Mouse (Mus musculus) monocyte, adult 2 months (primary cell): ENCODE results near the gene Hist1h2bc.

Experiments used
- DNase-seq, 2 experiments: peaks; one replicate each; pipeline ENCODE4 v3.0.0; 2022; ENCODE audit warnings: low spot score in 2 of 2, low read depth in 1 of 2

Hist1h2bc gene

DNA sequence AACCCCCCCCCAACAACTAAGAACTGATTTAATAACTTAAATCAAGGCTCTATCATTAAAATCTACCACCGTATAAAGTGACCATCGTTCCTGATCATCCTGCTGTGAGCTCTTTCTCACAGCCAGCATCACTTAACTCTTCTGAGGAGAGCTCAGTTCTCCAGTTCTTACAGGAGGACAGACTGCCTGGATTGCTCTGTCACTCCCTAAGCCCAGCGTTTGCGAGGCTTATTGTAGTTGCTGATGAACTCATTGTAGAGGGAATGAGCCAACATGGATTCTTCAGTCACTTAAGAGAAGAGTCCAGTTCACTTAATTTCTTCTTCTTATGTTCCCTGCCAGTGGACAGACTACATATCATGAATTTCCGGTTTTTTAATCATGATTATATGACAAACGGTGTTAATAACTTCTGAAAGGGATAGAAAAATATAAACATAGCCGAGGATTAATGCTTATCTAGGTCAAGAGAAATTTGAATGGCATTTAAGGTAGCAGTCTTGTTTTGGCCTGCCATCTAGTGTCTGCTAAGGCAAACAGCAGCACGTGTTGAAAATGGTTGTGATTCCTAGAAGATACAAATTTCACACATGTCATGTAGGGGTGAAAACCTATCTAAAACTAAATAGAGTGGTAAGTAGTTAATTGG is 48.3 kb downstream of the Hist1h2bc start:
- no peak for DNase-seq

DNA sequence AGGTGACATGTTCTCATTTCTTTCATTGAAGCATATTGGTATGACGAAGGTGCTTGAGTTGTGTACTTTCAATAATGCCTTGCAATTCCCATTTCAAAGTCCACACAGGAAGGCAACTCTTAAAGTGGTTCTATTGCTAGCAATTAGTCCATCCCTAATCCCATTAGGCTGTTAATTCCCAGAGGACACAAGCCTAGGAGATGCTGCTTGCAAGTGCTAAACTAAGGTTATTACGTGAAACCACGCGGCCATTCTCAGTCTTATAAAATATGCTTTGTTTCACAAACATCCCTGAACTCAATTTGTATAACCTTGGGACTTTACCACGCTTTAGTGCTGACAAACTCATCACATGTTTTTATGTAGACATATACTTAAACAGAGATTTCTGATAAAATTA is 53.1 kb downstream of the Hist1h2bc start:
- no peak for DNase-seq

DNA sequence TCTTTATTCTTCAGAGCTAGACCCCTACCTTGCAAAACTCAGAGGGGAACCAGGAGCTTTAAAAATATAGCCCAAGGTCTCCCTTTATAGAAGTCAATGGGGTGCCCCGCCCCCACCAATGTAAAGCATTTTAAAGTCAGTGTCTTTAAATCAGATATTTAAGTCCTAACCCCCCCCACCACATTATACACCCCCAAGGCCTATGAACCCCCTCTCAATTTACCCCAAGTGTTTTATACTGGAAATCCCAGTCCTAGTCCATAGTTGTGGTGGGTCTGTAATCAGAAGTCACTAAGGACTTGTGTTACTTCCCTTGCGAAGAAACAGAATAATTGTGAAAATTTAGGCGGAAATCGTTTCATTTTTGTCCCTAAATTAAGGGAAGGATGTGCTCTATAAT is 54.0 kb downstream of the Hist1h2bc start:
- DNase-seq: no peak

DNA sequence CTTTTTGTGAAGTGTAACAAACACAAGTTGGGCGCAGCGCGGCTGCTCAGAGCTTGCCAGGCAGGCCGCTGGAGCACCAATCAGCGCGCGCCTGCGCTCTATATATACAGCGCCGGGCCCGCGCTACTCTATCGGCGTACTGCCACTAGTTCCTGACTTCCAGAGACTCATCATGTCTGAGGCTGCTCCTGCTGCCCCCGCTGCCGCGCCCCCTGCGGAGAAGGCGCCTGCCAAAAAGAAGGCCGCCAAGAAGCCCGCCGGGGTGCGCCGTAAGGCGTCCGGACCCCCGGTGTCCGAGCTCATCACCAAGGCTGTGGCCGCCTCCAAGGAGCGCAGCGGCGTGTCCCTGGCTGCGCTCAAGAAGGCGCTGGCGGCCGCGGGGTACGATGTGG is 54.7 kb downstream of the Hist1h2bc start, which contains the start of gene Hist1h1c:
Gene Hist1h1c (plus strand): TSS at position 132 of the 392 bp plus-strand sequence.
- DNase-seq: peak; percentile 86 to 92

DNA sequence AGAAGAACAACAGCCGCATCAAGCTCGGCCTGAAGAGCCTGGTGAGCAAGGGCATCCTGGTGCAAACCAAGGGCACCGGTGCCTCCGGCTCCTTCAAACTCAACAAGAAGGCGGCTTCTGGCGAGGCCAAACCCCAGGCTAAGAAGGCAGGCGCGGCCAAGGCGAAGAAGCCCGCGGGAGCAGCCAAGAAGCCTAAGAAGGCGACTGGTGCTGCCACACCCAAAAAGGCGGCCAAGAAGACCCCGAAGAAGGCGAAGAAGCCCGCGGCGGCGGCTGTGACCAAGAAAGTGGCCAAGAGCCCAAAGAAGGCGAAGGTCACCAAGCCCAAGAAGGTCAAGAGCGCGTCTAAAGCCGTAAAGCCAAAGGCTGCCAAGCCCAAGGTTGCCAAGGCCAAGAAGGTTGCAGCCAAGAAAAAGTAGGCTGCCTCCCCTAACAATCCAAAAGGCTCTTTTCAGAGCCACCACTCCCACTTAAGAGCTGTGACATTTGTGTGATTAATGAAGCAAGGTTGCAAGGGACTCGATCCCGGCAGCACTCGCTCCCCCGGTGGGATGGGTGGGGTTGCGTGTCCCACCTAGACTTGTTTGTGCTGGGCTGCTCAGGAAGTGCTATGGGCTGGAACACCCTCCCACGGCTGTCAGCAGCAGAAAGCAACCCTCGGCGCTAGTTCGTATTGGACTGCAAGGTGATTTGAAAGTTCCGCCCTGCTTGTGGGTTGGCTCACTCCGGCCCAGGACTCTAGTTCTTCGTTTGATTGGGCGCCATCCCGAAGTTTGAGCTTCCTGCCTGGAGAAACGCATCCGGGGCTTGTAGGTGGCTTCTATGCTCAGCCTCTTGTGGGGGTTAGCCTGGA is 55.3 kb downstream of the Hist1h2bc start:
- DNase-seq: peak; percentile 79 to 84

DNA sequence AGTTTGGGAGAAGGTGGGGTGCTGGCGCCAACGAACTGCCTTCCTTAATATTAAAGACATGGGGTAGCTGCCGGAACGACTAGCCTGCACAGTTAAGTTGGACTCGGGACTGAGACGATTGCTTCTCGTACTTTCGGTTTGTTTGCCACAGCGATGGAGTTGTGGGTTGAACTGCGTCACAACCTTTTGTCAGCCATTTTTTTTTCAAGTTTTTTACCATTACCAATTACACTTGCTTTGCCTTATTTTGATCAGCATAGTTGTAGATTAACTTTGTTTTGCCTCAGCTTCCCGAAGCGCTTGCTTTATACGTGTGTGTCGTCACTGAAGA is 55.9 kb downstream of the Hist1h2bc start:
- DNase-seq: no peak

DNA sequence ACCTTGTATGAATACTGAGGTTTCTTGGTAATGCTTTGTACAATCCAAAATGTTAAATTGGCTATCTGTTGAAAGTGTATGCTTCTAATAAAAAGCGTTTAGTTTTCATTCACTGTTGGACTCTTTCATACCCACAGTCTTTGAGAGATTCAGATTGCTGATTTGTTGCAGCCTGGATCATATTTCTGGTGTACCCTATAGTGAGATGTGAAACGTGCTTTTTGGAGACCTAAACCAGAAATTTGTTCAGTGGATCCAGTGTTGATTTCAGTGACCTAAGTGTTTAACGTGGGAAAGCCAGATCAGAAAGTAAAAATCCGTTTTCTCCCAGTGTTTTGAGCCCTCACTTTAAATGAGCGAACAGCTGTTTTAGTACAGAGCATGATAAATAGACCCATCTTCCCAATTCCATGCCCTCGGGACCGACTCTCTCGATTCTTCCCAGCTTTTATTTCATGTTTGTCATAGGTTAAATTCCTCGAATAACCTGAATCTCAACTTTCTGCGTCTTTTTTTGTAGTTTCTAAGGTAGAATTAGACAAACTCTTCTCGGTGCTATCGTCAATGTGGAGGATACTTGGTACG is 56.3 kb downstream of the Hist1h2bc start:
- DNase-seq: no peak

DNA sequence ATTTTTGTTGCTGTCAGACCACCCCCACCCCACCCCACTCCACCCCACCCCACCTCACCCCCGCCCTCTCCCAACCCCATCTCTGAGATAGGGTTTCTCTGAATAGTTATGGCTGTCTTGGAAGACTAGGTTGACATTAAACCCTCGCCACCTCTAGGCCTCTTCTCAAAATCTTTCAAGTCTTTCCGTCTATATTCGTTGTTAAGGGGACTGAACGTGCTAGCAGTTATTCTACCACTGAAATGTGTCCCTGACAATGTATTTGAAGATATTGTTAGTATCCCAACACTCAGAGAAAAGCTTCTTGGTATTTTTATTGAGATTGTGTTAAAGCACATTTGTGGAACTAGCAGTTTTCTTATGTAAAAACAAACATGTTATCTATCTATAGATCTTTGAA is 56.9 kb downstream of the Hist1h2bc start:
- DNase-seq: no peak

DNA sequence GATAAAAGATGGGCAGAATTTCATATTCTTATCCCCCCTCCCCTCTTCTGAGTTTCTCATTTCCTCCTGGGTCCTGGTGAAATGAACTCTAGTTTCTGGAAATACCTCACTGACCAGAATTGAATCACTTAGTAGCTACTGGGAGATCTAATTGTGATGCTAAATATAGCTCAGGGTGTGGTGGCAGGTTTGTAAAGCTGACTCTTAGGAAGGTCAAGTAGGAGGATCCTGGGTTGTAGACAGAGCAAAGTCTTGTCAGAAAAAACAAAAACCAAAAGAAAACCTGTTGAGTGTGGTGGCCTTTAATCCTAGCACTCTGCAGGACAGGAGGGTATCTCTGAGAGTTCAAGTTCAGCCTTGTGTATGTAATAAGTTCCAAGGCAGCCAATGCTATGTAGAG is 58.0 kb downstream of the Hist1h2bc start:
- DNase-seq: no peak
